Mouse (Mus musculus): ENCODE results near the gene Ugt1a8.
"Not testable (repeated sequence)": the region's sequence is repeated elsewhere in the genome, so short reads cannot be mapped to it uniquely, and the experiment has no call there.

Gene Ugt1a8

GRCm38 (mm10) chr1:88087513-88087912 lies at the start of gene Ugt1a8:
Gene Ugt1a8, plus strand, starts transcription at chr1:88087813.
- no peak for DNase-seq (ENCODE audit: low spot score in 2 of 2)

GRCm38 (mm10) chr1:88043044-88043443 lies 44.6 kb upstream of the Ugt1a8 start:
- not testable (repeated sequence) for DNase-seq (ENCODE audit: low spot score in 2 of 2)

GRCm38 (mm10) chr1:88044832-88045437 lies 42.7 kb upstream of the Ugt1a8 start:
- DNase-seq (ENCODE audit: low spot score in 2 of 2), result not testable (repeated sequence)

DNA sequence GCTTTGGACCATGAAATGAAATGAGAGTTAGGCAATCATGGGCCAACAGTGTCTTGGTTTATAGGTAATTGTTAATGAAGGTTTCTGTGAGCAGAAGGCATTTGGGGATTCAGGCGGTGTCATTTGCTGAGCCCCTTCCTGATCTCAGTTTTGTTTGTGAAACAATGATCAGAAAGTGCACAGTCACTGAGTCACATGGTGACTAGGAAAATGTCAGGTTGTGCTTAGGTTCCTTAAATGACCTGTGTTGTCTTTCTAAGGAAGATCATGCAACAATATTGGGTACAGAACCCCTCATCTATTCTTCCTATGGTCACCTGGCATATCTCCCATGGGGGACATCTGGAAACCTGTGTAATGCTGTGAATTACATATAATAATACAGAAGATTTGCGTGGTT lies 40.2 kb upstream of the Ugt1a8 start:
- not testable (repeated sequence) for DNase-seq (ENCODE audit: low spot score in 2 of 2)

DNA sequence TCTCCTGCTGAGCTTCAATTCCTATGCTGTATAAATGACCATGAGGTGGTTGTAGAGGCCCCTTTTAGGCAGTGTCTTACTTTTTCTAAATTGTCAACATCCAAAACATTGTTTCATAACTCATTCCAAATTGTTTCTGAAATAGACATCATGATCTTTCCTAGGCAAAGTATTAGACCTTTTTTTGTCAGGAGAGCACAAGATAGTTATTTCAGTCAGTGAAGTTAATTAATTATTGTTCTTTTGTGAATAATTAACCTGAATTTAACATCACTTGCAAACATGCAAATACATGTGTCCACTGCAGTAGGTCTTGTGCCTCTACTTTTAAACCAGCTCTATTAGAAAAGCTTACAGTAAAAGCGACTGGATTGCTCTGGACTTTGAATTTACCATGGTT lies 32.5 kb upstream of the Ugt1a8 start, which contains the start of gene Ugt1a10:
TSS of gene Ugt1a10 (plus strand) at position 301 of the 400 bp plus-strand sequence.
- no peak for DNase-seq (ENCODE audit: low spot score in 2 of 2)

DNA sequence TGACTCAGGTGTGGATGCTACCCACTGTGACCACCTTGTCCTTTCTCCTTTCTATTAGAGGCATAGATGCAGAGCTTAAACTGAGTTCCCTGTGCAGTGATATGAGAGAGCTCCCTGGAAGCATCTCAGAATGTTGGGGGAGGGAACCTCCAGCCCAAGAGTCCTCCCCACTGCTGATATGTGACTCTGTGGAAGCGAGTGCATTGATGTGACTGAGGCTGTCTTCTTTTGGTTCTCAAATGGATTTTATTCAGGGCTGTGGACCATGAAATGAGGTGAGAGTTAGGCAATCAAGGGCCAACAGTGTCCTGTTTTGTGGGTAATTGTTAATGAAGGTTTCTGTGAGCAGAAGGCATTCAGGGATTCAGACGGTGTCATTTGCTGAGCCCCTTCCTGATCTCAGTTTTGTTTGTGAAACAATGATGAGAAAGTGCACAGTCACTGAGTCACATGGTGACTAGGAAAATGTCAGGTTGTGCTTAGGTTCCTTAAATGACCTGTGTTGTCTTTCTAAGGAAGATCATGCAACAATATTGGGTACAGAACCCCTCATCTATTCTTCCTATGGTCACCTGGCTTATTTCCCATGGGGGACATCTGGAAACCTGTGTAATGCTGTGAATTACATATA lies 21.0 kb upstream of the Ugt1a8 start:
- not testable (repeated sequence) for DNase-seq (ENCODE audit: low spot score in 2 of 2)

GRCm38 (mm10) chr1:88070495-88070894 lies 17.1 kb upstream of the Ugt1a8 start, which contains the start of gene Ugt1a9:
Gene Ugt1a9, plus strand, starts transcription at chr1:88070800.
- no peak for DNase-seq (ENCODE audit: low spot score in 2 of 2)

- DNase-seq (ENCODE audit: low spot score in 2 of 2), result no peak
Measured at GRCm38 (mm10) chr1:88070902-88071301, 16.7 kb upstream of the Ugt1a8 start.

DNA sequence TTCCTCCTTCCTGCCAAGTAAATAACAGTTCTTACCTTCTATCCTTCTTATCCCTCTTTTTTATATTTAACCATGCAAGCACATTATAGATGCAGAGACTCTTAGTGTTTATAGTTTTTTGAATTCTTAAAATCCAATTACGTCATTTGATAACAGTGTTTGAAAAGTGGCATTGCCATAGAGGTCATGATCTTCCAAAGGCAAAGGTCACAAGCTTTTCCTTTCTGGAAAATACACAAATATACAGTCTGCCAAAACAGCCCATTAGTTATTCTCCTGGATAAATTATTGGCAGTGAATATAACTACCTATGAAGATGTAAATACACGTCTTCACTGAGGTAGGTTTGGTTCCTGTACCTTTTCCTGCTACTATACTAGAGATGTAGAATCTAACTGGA lies 13.1 kb upstream of the Ugt1a8 start:
- no peak for DNase-seq (ENCODE audit: low spot score in 2 of 2)

DNA sequence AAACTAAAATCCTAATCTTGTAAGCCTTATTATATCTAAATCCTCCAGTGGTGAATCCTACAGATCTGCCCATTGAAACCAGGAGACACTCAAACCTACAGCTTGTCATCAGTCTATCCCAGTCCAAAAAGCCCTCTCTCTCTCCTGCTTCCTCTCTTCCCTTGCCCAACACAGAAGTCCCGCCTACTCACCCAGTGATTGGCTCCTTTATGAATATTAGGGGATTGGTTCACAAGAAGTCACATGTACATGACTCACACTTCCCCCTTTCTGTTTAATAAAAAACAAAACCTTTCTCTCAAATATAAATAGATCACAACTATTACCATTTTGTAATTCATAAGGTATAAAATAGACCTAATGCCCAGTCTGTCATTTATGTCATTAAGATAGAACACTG lies 10.5 kb upstream of the Ugt1a8 start:
- no peak for DNase-seq (ENCODE audit: low spot score in 2 of 2)

DNA sequence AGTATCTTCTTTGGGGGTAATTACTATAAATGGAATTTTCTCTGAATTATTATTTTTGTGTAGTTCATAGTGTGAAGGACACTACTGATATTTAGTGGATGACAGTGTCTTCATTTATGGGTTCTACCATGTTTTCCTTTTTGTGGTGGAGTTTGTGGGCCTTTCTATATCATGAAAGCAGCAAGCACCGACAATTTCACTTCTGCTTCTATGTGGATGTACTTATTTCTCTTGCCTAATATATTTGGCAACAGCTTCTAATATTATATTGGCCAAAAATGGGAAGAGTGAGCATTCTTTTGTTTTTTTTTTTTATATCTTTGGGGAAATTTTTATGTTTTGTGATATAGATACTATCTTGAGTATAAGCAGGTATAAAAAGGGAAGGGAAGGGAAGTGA lies 5.9 kb upstream of the Ugt1a8 start:
- DNase-seq (ENCODE audit: low spot score in 2 of 2), result no peak

DNA sequence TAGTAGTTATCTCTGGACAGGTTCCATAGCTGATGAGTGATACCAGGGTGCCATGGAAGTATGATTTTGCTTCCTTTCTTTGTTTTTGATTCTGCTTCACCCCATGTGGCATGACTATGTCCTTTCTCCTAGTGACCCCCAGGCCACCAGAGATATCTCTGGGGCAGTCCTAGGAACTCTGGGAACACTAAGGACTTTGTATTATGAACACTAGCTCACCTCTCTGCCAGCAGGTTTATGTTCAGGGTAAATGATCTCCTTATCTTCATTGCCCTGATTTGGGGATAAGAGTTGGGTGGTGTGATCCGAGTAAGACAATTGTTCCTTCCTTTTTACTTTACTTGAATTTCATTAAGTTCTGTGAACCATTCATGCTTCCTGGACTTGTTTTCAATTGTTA lies 1.5 kb upstream of the Ugt1a8 start:
- no peak for DNase-seq (ENCODE audit: low spot score in 2 of 2)

DNA sequence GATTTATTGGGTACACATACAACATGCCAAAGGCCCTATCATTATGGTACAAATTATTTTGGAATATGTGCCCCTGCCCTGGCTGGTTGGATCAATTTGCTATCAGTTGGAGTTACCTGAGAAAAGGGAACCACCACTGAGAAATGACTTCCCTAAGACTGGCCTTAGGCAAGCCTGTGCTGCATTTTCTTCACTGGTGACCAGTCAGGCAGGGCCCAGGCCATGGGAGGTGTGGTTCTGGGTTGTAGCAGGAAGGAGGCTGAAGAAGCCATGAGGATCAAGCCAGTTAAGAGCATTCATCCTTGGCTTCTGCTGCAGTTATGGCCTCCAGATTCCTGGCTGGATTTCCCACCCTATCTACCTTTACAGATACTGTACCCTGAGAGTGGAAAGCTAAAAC lies 4.7 kb downstream of the Ugt1a8 start:
- DNase-seq (ENCODE audit: low spot score in 2 of 2), result no peak

DNA sequence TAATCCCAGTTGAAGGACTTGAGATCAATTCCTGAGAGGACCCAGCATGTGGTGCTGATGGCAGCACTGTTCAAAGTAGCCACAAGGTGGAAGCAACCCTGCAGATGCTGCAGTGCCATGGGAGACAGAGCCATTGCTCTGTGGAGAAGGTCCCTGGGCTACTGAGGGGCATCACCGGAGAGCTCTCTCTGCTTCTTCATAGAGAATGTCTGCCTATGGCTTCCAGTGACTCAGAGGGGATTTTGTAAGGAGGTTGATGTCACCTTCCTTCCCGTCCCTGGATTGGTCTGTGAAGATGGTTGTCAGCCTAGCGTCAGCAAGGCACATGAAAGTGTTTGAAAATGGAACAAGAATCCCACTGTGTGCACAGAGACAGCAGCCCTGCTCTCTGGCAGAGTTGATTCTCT lies 6.7 kb downstream of the Ugt1a8 start:
- DNase-seq (ENCODE audit: low spot score in 2 of 2), result not testable (repeated sequence)

DNA sequence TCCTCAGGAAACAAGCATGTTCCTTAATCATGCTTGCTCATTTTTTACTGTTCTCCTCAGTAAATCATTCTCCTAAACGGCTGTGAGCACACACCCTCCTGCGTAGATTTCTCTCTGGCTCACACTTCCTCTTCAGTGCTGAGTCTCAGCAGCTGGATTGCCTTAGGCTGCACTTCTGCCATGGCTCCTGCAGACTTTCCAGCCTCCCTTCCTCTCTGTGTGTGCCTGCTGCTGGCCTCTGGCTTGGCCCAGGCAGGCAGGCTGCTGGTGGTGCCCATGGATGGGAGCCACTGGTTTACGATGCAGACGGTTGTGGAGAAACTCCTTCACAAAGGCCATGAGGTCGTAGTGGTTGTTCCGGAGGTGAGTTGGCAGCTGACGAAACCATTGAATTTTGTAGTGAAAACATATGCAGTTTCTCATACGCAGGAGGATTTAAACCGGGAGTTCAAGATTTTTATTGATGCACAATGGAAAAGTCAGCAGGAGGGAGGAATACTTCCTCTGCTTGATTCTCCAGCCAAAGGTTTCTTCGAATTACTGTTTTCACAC lies 7.4 kb downstream of the Ugt1a8 start, which contains the start of gene Ugt1a7c:
TSS of gene Ugt1a7c (plus strand) at position 122 of the 552 bp plus-strand sequence.
- no peak for DNase-seq (ENCODE audit: low spot score in 2 of 2)

DNA sequence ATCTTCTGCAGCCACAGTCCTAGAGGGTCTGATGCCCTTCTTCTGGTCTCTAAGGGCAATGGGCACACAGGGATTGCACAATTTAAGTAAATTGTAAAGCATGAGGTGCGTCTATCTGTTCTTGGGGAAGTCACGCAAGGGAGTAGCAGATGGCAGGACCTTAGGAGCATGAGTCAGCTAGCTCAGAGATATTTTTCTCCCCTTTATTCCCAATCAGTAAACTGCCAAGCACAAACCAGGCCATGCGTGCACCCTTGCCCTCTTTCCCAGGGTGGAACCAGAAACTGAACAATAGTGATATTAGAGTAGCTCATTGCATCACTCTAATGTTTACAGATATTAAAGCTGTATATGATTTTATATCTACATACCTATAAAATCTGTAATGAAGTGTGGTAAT lies 10.9 kb downstream of the Ugt1a8 start:
- DNase-seq (ENCODE audit: low spot score in 2 of 2), result not testable (repeated sequence)

DNA sequence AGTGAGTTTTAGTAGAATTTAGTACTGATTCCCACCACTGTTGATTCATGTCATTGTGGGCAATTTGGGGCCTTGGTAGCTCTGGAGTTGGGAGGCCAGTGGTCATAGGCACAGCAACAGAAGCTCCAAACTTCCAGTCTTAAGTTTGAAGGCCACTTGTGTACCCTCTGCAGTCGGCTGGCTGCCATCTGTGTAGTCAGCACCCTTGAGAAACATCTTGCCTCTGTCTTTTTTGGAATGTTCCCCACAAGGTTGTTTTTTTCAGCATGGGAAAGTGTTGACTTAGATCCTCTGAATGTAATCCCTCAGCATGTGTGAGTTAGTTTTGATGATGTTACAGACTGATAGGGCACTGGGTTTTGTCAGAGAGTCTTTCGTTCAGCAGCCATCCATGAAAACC lies 12.1 kb downstream of the Ugt1a8 start:
- not testable (repeated sequence) for DNase-seq (ENCODE audit: low spot score in 2 of 2)

GRCm38 (mm10) chr1:88103019-88103418 lies 15.4 kb downstream of the Ugt1a8 start, which contains the start of gene Ugt1a6b:
Gene Ugt1a6b, plus strand, starts transcription at chr1:88103252.
- DNase-seq (ENCODE audit: low spot score in 2 of 2), result not testable (repeated sequence)

GRCm38 (mm10) chr1:88103697-88104468 lies 16.3 kb downstream of the Ugt1a8 start:
- DNase-seq (ENCODE audit: low spot score in 2 of 2), result not testable (repeated sequence)

- DNase-seq (ENCODE audit: low spot score in 2 of 2), result no peak
Measured at GRCm38 (mm10) chr1:88104667-88105430, 17.2 kb downstream of the Ugt1a8 start.

DNA sequence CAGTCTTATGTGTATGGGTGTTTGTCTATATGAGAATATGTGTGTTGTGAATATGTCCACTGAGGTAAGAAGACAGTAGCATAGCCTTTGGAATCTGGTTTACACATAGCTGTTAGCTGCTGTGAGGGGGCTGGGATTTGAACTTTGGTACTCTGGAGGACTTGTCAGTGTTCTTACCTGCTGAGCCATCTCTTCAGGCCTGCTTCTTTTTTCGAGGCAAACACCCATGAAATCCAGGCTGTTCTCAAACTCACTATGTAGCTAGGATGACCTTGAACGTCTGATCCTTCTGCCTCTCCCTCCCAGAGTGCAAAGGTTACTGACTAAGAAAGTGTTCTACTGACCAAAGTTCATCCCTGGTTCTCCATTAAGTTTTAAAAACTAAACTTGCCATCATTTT lies 18.0 kb downstream of the Ugt1a8 start:
- no peak for DNase-seq (ENCODE audit: low spot score in 2 of 2)
